In genomic region chr9:41302809-41303493, GRCm38 (mm10) we compare ENCODE assay signal across 11 mouse cellular contexts.
A peak's percentile ranks its signal among the peaks of the same experiment; 100 is the strongest.
DNase-seq lines count a peak whose midpoint lies in the region; ATAC-seq lines count a peak whose summit lies in the region.
"Had no signal": no experiment of that assay in that cellular context is flagged by ENCODE, and none has a peak within 500 bp of the region (broad histone marks: within the 10 kb centered on the region; RNA-seq: fewer than 3 reads in every experiment).

No protein-coding gene starts in this region.

- no peak overlapping the region for H3K9ac ChIP-seq in hindbrain, embryonic 14.5 days
- H3K9ac ChIP-seq in neural tube, embryonic 11.5 days (ENCODE audit: low read length), result no peak overlapping the region
- H3K9ac ChIP-seq: liver, postnatal 0 days had no signal

- intact Hi-C loops in gastrocnemius, postnatal 36 days (cut with DNase I), result no loop called here

- peak; percentile 15 for DNase-seq in cerebellum, adult 9-10 months
- no peak for DNase-seq in cerebellum, postnatal 36 days
- DNase-seq in embryo, embryonic 9.5 days (ENCODE audit: extremely low spot score), result peak; percentile 52
- DNase-seq in hindbrain, embryonic 14.5 days (ENCODE audit: low spot score), result peak; percentile 81
- peak; percentile 71 for DNase-seq in neural tube, embryonic 11.5 days (ENCODE audit: low spot score)
- no peak for DNase-seq in gastrocnemius, postnatal 36 days
- no peak for DNase-seq in testis, postnatal 14 days (ENCODE audit: low spot score)
- DNase-seq: gastrocnemius, postnatal 10 days; heart, postnatal 36 days; liver, postnatal 0 days had no signal

- peak overlapping the region; percentile 34 for H3K4me2 ChIP-seq in hindbrain, embryonic 14.5 days (replicated peaks)
- no peak overlapping the region for H3K4me2 ChIP-seq in neural tube, embryonic 11.5 days (ENCODE audit: low read depth)

- ATAC-seq in hindbrain, embryonic 14.5 days (ENCODE audit: low FRiP score), result peak; percentile 89
- ATAC-seq in neural tube, embryonic 11.5 days (ENCODE audit: insufficient read depth, low FRiP score, low TSS enrichment), result peak; percentile 91
- ATAC-seq in megakaryocyte-erythroid progenitor cell, adult 5-6 weeks (replicated peaks; ENCODE audit: low FRiP score, low TSS enrichment, poor library complexity, severe bottlenecking), result no peak
- ATAC-seq: liver, postnatal 0 days had no signal

- peaks cover 33% of the 10 kb centered on the region for H3K4me1 ChIP-seq in hindbrain, embryonic 14.5 days (replicated peaks; ENCODE audit: control insufficient read depth, insufficient read depth, low read length)
- H3K4me1 ChIP-seq in neural tube, embryonic 11.5 days (ENCODE audit: control insufficient read depth, insufficient read depth, low read length), result peaks cover 14% of the 10 kb centered on the region

- H3K27me3 ChIP-seq in hindbrain, embryonic 14.5 days (ENCODE audit: control insufficient read depth, insufficient read depth, low read length), result no peaks in the 10 kb centered on the region
- no peaks in the 10 kb centered on the region for H3K27me3 ChIP-seq in neural tube, embryonic 11.5 days (ENCODE audit: control insufficient read depth, insufficient read depth, low read length)

- peak overlapping the region; percentile 63 for H3K27ac ChIP-seq in hindbrain, embryonic 14.5 days
- peak overlapping the region; percentile 67 for H3K27ac ChIP-seq in neural tube, embryonic 11.5 days (ENCODE audit: low read depth, low read length)

- whole genome bisulfite sequencing in hindbrain, embryonic 14.5 days, result 15% methylated on average over 8 of the region's 8 CpGs
- 42% methylated on average over 8 of the region's 8 CpGs for WGBS in neural tube, embryonic 11.5 days

- H3K4me3 ChIP-seq in hindbrain, embryonic 14.5 days (replicated peaks; ENCODE audit: low read length), result no peak overlapping the region
- H3K4me3 ChIP-seq in neural tube, embryonic 11.5 days (ENCODE audit: low read depth, low read length), result no peak overlapping the region

- no peaks in the 10 kb centered on the region for H3K36me3 ChIP-seq in hindbrain, embryonic 14.5 days (replicated peaks; ENCODE audit: control insufficient read depth, insufficient read depth)
- no peaks in the 10 kb centered on the region for H3K36me3 ChIP-seq in neural tube, embryonic 11.5 days (ENCODE audit: control insufficient read depth, insufficient read depth, low read length)

- H3K9me3 ChIP-seq in hindbrain, embryonic 14.5 days (ENCODE audit: control insufficient read depth, low read length), result no peaks in the 10 kb centered on the region
- no peaks in the 10 kb centered on the region for H3K9me3 ChIP-seq in neural tube, embryonic 11.5 days (ENCODE audit: control insufficient read depth, low read length)

Comparison
In these comparisons a context has a peak if more than half of its experiments do, and no peak if none do; other contexts are left out.
1. DNase-seq: peak in cerebellum, adult 9-10 months (single experiment), embryo, embryonic 9.5 days (single experiment), hindbrain, embryonic 14.5 days (single experiment) and neural tube, embryonic 11.5 days (single experiment); none in cerebellum, postnatal 36 days (0 of 2), gastrocnemius, postnatal 36 days (0 of 2) and testis, postnatal 14 days (single experiment).